Mouse (Mus musculus) heart, embryonic 15.5 days (tissue): Measurements from ENCODE around the gene Foxn3. TPM values are rescaled to one million over a fixed set of nuclear protein-coding genes. Genes with fewer than 3 reads are reported as not detected.

Experiments used
- ATAC-seq: fragments of 200-750 bp; cut with Nextera tagmentation; replicated peaks from 2 replicates; pipeline ENCODE4 v1.8.0; 2017; ENCODE audit warnings: low read depth, moderate TSS enrichment; ENCODE audit not compliant: insufficient number of reproducible peaks, insufficient read depth, low FRiP score
- H3K27ac ChIP-seq: fragments of 300-500 bp; sonication (generic); 2 replicates; pipeline ENCODE4 v1.5.1; 2015; ENCODE audit warnings: mild to moderate bottlenecking, inconsistent platforms
- H3K27me3 ChIP-seq: fragments of 300-500 bp; sonication (generic); 2 replicates; pipeline ENCODE4 v1.6.1; 2015; ENCODE audit warnings: inconsistent platforms
- H3K36me3 ChIP-seq: fragments of 300-500 bp; sonication (generic); 2 replicates; pipeline ENCODE4 v1.6.1; 2015; ENCODE audit warnings: mild to moderate bottlenecking, inconsistent platforms
- H3K4me1 ChIP-seq: fragments of 300-500 bp; sonication (generic); replicated peaks from 2 replicates; pipeline ENCODE4 v1.6.1; 2015; ENCODE audit warnings: inconsistent platforms
- H3K4me2 ChIP-seq: fragments of 300-500 bp; sonication (generic); 2 replicates; pipeline ENCODE4 v1.6.1; 2015; ENCODE audit warnings: inconsistent platforms, mild to moderate bottlenecking, moderate library complexity
- H3K4me3 ChIP-seq: fragments of 300-500 bp; sonication (generic); 2 replicates; pipeline ENCODE4 v1.5.1; 2015; ENCODE audit warnings: mild to moderate bottlenecking, inconsistent platforms
- H3K9ac ChIP-seq: fragments of 300-500 bp; sonication (generic); 2 replicates; pipeline ENCODE4 v1.6.1; 2015; ENCODE audit warnings: mild to moderate bottlenecking, inconsistent platforms
- H3K9me3 ChIP-seq: fragments of 300-500 bp; sonication (generic); replicated peaks from 2 replicates; pipeline ENCODE4 v1.6.1; 2016; ENCODE audit warnings: inconsistent platforms
- WGBS: fragments of 180-500 bp; shearing (Covaris S2); methylation state at CpG from one replicate; pipeline ENCODE4 v1.1.7; 2015; ENCODE audit warnings: mixed read lengths; 5-methylcytosine and 5-hydroxymethylcytosine counted together
- polyA plus RNA-seq: library from polyadenylated mRNA; unstranded; fragments of >200 nt; fragmentation: Nextera tagmentation; extraction: Ambion mirVana; gene quantifications from 2 replicates; pipeline ENCODE4 v1.2.1, GENCODE M21; 2015

The Foxn3 gene
- polyA plus RNA-seq, 1 experiment from 2014 or later, result 57.5 TPM

DNA sequence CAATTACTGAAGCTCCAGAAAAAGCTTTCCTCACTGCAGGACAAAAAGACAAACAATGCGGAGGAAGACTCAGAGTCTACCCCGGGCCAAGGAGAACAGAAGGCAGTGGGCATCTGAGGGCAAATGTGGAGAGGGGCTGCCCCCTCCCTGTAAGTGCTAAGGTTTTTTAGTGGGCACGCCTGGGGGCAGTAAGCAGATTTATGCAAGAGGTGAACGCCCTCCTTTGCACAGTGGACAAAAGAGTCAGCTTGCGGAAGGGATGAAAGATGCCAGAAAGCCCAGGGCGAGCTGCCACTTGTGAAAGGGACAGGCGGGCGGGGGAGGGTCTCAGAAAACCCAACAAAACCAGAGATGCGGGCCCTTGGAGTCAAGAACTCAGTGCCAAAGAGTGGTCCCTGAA, 278.2 kb downstream of the Foxn3 start:
- H3K27me3 ChIP-seq, result no peaks in the 10 kb centered on the region
- H3K4me2 ChIP-seq, result no peak overlapping the region
- no peak overlapping the region for H3K4me3 ChIP-seq
- H3K4me1 ChIP-seq, result peaks cover 51% of the 10 kb centered on the region
- H3K27ac ChIP-seq, result no peak overlapping the region
- no peaks in the 10 kb centered on the region for H3K9me3 ChIP-seq
- H3K9ac ChIP-seq, result no peak overlapping the region
- no peak for ATAC-seq
- H3K36me3 ChIP-seq, result no peaks in the 10 kb centered on the region
- whole genome bisulfite sequencing, result 64% methylated on average over 9 of the region's 9 CpGs

DNA sequence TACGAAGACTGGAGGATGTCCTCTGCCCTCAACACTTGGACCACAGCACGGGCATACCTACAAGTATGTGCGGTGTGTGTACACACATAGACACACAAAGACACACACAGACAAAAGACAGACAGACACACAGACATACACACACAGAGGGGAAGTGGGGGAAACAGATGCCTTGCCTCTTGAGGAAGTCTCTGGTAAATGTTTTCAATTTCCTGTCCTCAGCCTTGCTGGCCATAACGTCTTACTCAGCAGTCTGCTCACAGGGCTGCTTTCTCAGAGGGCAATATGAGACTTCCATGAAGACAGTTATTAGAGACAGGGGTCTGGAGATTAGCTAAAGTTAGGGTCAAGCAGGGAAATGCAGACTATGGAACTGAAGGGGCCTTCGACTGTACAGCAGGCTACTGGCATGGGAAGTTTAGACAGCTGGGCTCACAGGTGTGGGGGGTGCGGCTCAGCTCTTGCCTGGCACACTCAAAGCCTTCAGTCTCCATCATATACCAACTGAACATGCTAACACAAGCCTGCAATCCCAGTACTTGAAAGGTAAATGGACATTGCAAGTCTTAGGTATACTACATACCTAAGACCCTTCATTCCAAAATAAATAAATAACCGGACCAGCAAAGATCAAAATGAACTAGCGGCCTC, 278.8 kb downstream of the Foxn3 start:
- H3K9ac ChIP-seq, result no peak overlapping the region
- H3K4me1 ChIP-seq, result peaks cover 56% of the 10 kb centered on the region
- WGBS, result 63% methylated on average over 8 of the region's 8 CpGs
- H3K9me3 ChIP-seq, result no peaks in the 10 kb centered on the region
- no peak for ATAC-seq
- H3K27ac ChIP-seq, result no peak overlapping the region
- H3K27me3 ChIP-seq, result no peaks in the 10 kb centered on the region
- H3K4me2 ChIP-seq, result no peak overlapping the region
- H3K4me3 ChIP-seq, result no peak overlapping the region
- H3K36me3 ChIP-seq, result no peaks in the 10 kb centered on the region

- Histone ChIP-seq H3K9me3 (no peaks in the 10 kb centered on the region), H3K27me3 (no peaks in the 10 kb centered on the region), H3K9ac (no peak overlapping the region), H3K4me3 (no peak overlapping the region), H3K4me1 (peaks cover 46% of the 10 kb centered on the region), H3K4me2 (no peak overlapping the region), H3K36me3 (no peaks in the 10 kb centered on the region), H3K27ac (no peak overlapping the region)
- 77% methylated on average over 13 of the region's 13 CpGs for WGBS
- ATAC-seq, result no peak
Measured at GRCm38 (mm10) chr12:99280826-99281225, 282.6 kb downstream of the Foxn3 start.

GRCm38 (mm10) chr12:99280291-99280690, 283.1 kb downstream of the Foxn3 start:
- ATAC-seq, result no peak
- Histone ChIP-seq H3K9me3 (no peaks in the 10 kb centered on the region), H3K9ac (no peak overlapping the region), H3K4me1 (peaks cover 41% of the 10 kb centered on the region), H3K4me3 (no peak overlapping the region), H3K36me3 (no peaks in the 10 kb centered on the region), H3K27me3 (no peaks in the 10 kb centered on the region), H3K4me2 (no peak overlapping the region), H3K27ac (0 out of 2 replicates have a peak overlapping the region, but pooled peaks have one; percentile 3)
- WGBS, result 33% methylated on average over 4 of the region's 4 CpGs

DNA sequence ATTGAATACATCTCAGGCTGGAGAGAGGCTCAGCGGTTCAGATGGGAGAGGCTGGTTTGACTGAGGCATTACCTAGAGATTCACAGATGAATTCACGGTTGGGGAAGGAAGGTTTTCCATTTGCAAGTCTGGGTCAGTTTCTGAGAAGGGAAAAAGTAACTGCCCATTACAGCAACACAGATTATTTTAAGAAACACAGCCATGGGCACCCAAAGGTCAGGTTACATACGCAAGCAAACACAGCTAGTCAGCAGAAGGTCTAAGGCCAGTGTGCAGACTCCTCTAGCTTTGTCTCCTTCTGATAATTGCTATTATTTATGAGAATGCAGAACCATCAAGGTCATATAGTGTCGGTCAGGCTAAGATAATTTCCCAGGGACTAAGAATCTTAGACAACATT, 284.0 kb downstream of the Foxn3 start:
- H3K36me3 ChIP-seq, result no peaks in the 10 kb centered on the region
- no peaks in the 10 kb centered on the region for H3K9me3 ChIP-seq
- no peaks in the 10 kb centered on the region for H3K27me3 ChIP-seq
- H3K9ac ChIP-seq, result no peak overlapping the region
- H3K4me1 ChIP-seq, result peaks cover 33% of the 10 kb centered on the region
- no peak for ATAC-seq
- H3K4me2 ChIP-seq, result no peak overlapping the region
- no peak overlapping the region for H3K4me3 ChIP-seq
- H3K27ac ChIP-seq, result no peak overlapping the region
- WGBS, result 76% methylated on average over 4 of the region's 4 CpGs

DNA sequence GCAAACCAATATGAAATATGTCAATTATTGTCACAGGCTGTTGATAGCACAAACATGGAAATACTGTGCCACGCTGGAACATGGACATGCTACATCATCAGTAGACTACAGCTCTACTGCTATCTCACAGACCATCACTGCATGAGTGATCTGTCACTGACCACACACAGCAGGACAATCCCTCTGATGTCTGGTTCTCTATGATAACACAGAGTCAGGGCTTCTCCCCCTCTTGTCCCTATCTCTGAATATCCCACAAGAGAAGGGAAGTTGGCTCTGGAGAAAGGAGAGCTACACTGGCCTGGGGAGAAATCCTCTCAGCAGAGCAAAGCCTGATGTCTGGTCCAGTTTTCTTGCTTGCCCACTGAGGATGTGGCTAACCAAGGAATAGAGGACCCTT, 288.8 kb downstream of the Foxn3 start:
- Histone ChIP-seq H3K27me3 (no peaks in the 10 kb centered on the region), H3K27ac (no peak overlapping the region), H3K36me3 (no peaks in the 10 kb centered on the region), H3K9me3 (no peaks in the 10 kb centered on the region), H3K9ac (no peak overlapping the region), H3K4me3 (no peak overlapping the region), H3K4me2 (no peak overlapping the region), H3K4me1 (peaks cover 8% of the 10 kb centered on the region)
- WGBS, result 65% methylated on average over 1 of the region's 1 CpGs
- ATAC-seq, result no peak

- Histone ChIP-seq H3K9ac (no peak overlapping the region), H3K4me2 (peak overlapping the region; percentile 22), H3K4me3 (no peak overlapping the region), H3K27ac (peak overlapping the region; percentile 59), H3K9me3 (no peaks in the 10 kb centered on the region), H3K4me1 (peaks cover 38% of the 10 kb centered on the region), H3K36me3 (no peaks in the 10 kb centered on the region), H3K27me3 (no peaks in the 10 kb centered on the region)
- peak; percentile 56 for ATAC-seq
- 31% methylated on average over 8 of the region's 8 CpGs for WGBS
Measured at GRCm38 (mm10) chr12:99269396-99269795, 294.0 kb downstream of the Foxn3 start.

DNA sequence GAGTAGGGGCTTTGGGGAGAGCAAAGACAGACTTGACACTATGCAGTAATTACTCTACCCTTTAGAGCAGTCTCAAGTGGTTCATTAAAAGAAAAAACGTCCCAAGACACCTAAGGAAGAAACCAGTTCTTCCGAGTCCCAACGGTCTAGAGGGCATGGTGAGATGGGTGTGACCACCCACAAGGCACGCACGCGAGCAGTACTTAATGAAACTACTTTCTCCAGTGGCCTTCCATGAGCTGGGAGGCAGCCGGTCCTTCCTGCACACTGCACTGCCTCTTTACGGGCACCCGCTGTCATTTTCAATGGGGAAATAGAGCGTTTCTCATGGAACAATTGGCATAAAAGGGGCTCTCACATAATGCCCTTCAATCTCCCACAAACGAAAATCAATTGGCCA, 294.4 kb downstream of the Foxn3 start:
- no peak for ATAC-seq
- Histone ChIP-seq H3K27ac (peak overlapping the region; percentile 59), H3K36me3 (no peaks in the 10 kb centered on the region), H3K4me1 (peaks cover 43% of the 10 kb centered on the region), H3K4me3 (no peak overlapping the region), H3K9me3 (no peaks in the 10 kb centered on the region), H3K9ac (no peak overlapping the region), H3K4me2 (peak overlapping the region; percentile 22; the same call in 1 of the 2 replicates), H3K27me3 (no peaks in the 10 kb centered on the region)
- WGBS, result 87% methylated on average over 11 of the region's 11 CpGs

- no peaks in the 10 kb centered on the region for H3K27me3 ChIP-seq
- 50% methylated on average over 11 of the region's 11 CpGs for WGBS
- no peaks in the 10 kb centered on the region for H3K9me3 ChIP-seq
- H3K4me3 ChIP-seq, result no peak overlapping the region
- H3K4me2 ChIP-seq, result no peak overlapping the region
- ATAC-seq, result no peak
- H3K9ac ChIP-seq, result no peak overlapping the region
- H3K4me1 ChIP-seq, result peaks cover 48% of the 10 kb centered on the region
- H3K27ac ChIP-seq, result no peak overlapping the region
- H3K36me3 ChIP-seq, result no peaks in the 10 kb centered on the region
Measured at GRCm38 (mm10) chr12:99267732-99268131, 295.6 kb downstream of the Foxn3 start.

GRCm38 (mm10) chr12:99266434-99266833, 296.9 kb downstream of the Foxn3 start:
- no peak overlapping the region for H3K27ac ChIP-seq
- H3K36me3 ChIP-seq, result no peaks in the 10 kb centered on the region
- WGBS, result 78% methylated on average over 7 of the region's 7 CpGs
- peaks cover 58% of the 10 kb centered on the region for H3K4me1 ChIP-seq
- ATAC-seq, result no peak
- no peak overlapping the region for H3K9ac ChIP-seq
- no peak overlapping the region for H3K4me2 ChIP-seq
- H3K9me3 ChIP-seq, result no peaks in the 10 kb centered on the region
- H3K4me3 ChIP-seq, result no peak overlapping the region
- H3K27me3 ChIP-seq, result no peaks in the 10 kb centered on the region

GRCm38 (mm10) chr12:99265777-99266176, 297.6 kb downstream of the Foxn3 start:
- Histone ChIP-seq H3K4me1 (peaks cover 62% of the 10 kb centered on the region), H3K9me3 (no peaks in the 10 kb centered on the region), H3K4me2 (no peak overlapping the region), H3K36me3 (no peaks in the 10 kb centered on the region), H3K27ac (no peak overlapping the region), H3K9ac (no peak overlapping the region), H3K4me3 (no peak overlapping the region), H3K27me3 (no peaks in the 10 kb centered on the region)
- 74% methylated on average over 6 of the region's 6 CpGs for WGBS
- no peak for ATAC-seq

- no peaks in the 10 kb centered on the region for H3K36me3 ChIP-seq
- no peak overlapping the region for H3K27ac ChIP-seq
- no peak overlapping the region for H3K9ac ChIP-seq
- H3K4me2 ChIP-seq, result no peak overlapping the region
- peaks cover 67% of the 10 kb centered on the region for H3K4me1 ChIP-seq
- H3K4me3 ChIP-seq, result no peak overlapping the region
- 80% methylated on average over 7 of the region's 7 CpGs for WGBS
- no peaks in the 10 kb centered on the region for H3K9me3 ChIP-seq
- no peak for ATAC-seq
- H3K27me3 ChIP-seq, result no peaks in the 10 kb centered on the region
Measured at GRCm38 (mm10) chr12:99264386-99264785, 299.0 kb downstream of the Foxn3 start.
